Mouse (Mus musculus) heart, postnatal 14 days (tissue): ENCODE data around the gene Hmgn2. TPM values are rescaled to one million over a fixed set of nuclear protein-coding genes. Genes with fewer than 3 reads are reported as not detected.
"Not testable (repeated sequence)": the region's sequence is repeated elsewhere in the genome, so short reads cannot be mapped to it uniquely, and the experiment has no call there.

Experiments
- DNase-seq, 2 experiments: peaks; one replicate each; pipeline ENCODE4 v3.0.0; 2021 to 2022
- intact Hi-C: fragments of 180-260 bp; cut with DNase I; formaldehyde crosslinking; loops from one replicate; pipeline ENCODE4 v1.15.1; 2025
- long read RNA-seq, 2 experiments: library from polyadenylated mRNA; stranded (forward); transcript quantifications; one replicate each; pipeline ENCODE4 v2.0.0; 2021
- total RNA-seq, 2 experiments: library from RNA; stranded (reverse); gene quantifications; 2 replicates each; pipeline ENCODE4 v1.2.3; 2021

The Hmgn2 gene
- total RNA-seq: 100 to 1,000 TPM; 129 to 151 TPM
- long read RNA-seq, experiment 1, transcript Hmgn2-203 (6 exons, 1,265 nt): major isoform, 359 of 367 reads
- long read RNA-seq, experiment 1, partial matches to known transcripts: 0 of 367 reads
- long read RNA-seq, experiment 1, other reads (novel, unspliced or antisense): 2 of 367 reads
- long read RNA-seq, experiment 2, transcript Hmgn2-203 (6 exons, 1,265 nt): major isoform, 253 of 261 reads
- long read RNA-seq, experiment 2, partial matches to known transcripts: 1 of 261 reads
- long read RNA-seq, experiment 2, other reads (novel, unspliced or antisense): 1 of 261 reads

- intact Hi-C loops: no loop called here
- peak; percentile 36 to 47 for DNase-seq
Measured at GRCm38 (mm10) chr4:133968150-133968921, at the start of gene Hmgn2. Gene Hmgn2 (minus strand): TSS chr4:133968650.

DNA sequence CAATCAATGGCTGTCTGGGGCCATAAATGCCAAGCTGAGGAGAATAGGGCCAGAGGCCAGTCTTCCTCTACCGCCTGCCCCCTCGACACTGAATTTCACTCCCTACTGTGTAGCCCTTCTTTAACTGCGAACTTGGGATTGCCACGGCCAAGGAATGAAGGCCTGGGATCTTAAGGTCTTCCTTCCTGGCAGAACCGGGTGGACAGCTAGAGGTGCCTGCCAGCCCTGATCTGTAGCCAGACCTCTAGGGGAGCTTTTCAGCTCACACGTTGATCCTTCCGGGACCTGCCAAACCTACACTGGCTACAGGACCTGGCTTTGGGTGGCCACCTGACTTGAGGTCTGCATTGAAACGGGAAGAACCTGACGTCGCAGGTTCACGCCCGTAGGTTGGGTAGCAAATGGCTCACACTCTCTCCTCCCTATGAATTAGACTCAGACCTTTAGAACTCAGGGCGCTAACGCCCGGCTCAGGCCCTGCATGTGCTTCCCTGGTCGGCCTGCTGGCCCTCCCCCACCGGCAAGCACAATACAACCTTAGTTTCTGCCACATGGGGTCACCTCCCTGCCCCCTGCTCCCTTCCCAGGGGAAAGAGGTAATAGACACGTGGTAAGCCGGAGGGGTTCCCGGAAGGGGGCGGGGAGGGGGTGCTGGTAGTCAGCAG is 48.9 kb upstream of the Hmgn2 start:
- DNase-seq: no peak
- intact Hi-C loops: no loop called here

DNA sequence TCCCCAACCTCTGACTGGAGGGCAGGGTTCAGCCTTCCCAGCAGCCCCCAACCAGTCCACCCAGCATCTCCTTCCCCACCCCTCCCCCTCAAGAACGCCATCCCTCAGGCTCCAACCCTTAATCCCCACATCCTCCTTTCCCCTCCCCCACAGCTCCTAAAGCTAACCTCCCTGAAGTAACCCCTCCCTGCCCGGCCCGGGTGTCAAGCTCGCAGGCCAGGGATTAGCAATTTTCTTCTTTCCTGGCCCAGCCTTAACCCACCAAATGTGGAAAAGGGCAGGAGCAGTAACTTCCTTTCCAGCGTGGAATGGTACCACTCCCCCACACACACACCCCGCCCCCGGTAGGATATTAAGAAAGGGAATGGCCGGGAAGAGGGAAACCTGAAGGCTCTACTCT is 48.3 kb upstream of the Hmgn2 start:
- intact Hi-C loops: no loop called here
- DNase-seq: no peak

- intact Hi-C loops: no loop called here
- no peak for DNase-seq
Measured at GRCm38 (mm10) chr4:134016208-134016607, 47.8 kb upstream of the Hmgn2 start.

DNA sequence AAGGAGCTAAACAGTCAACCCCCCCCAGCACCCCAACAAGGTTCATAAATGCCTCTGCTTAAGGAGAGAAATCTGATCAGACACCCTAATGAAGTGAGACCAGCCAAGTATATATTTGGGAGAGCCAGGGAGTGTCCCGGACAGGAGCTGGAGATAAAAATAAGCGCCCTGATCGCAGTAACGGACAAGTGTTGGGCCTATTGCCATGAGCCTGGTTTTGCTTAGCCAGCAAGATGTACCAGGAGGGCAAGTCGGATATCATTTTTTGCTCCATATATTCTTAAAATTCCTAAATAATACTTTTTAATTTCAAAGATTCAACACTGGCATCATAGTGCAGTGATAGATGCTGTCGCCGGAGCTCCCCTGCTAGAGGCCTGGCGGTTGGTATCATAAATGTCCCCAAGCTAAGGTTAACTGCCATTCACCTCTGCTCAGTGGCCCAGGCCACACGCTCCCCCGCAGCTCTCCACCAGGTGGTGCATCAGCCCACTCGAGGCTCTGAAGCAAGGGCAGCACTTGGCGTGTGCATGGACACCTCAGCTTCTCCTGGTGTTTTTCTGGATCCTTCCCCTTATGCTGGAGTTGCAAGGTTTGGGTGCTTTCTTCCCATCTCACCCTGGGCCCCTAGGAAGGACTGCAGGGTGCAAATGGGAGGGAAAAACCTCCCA is 44.5 kb upstream of the Hmgn2 start:
- intact Hi-C loops: no loop called here
- peak in 1 of 2 experiments; percentile 14 for DNase-seq

DNA sequence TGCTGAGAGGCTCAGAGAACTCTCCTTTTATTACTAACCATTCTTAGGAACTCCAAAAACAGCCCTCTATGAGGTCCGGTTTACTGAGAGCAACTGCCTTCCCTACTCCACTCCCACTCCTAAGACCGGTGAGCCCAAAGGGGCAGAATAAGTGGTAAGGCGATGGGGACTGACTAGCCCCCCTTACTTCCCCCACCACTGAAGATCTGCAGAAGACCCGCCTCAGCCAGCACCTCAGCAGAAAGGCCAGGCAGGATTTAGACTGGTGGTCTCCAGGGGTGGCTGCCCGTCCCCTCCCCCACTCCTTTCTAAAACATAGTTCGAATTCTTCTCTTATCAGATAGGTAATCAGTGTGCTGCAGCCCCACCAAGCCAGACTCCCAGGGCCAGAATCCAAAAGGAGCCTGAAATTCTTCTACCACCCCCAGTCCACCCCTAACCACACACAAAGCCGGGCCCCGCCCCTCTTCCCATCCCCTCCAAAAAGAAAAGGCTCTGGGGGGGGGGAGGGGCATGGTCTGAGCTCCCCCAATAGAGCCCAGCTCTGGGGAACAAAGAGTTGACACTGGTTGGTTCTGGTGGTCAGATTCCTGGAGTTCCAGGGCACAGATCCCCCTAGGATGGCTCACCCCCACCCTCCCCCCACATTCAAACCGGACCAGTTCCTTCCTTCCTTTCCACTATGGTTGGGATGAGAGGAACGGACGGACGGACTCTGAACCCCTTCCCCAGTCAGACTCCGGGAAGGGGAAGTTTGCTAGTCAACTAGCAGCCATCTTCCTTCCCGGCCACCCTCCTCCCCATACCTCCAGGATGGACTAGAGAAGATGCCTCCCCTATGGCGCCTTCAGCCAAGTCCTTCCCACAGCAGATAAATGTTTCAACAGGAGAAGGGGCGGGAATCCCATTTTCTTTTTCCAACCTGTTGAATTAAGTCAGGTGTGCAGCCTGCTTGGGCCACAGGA is 43.3 kb upstream of the Hmgn2 start:
- DNase-seq: no peak
- intact Hi-C loops: no loop called here

DNA sequence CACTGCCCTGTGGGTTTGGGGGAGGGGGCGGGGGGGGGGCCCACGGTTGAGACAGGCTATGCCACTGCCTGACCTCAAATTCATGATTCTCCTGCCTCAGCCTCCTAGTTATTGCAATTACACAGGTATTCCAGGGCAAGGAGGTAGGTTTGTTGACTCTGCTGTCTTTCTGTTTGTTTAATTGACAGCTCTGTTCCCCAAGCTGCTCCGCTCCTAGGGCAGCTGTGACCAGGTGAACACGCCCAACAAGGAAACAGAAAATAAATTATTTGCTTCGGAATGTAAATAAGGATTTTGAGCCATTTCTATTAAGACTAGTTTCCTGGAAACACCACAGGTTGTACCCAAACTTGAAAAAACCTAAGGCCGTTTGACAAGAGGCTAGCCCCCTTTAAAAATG is 41.3 kb upstream of the Hmgn2 start:
- DNase-seq: no peak
- intact Hi-C loops: no loop called here

- no peak for DNase-seq
- intact Hi-C loops: no loop called here
Measured at GRCm38 (mm10) chr4:134006845-134007244, 38.4 kb upstream of the Hmgn2 start.

DNA sequence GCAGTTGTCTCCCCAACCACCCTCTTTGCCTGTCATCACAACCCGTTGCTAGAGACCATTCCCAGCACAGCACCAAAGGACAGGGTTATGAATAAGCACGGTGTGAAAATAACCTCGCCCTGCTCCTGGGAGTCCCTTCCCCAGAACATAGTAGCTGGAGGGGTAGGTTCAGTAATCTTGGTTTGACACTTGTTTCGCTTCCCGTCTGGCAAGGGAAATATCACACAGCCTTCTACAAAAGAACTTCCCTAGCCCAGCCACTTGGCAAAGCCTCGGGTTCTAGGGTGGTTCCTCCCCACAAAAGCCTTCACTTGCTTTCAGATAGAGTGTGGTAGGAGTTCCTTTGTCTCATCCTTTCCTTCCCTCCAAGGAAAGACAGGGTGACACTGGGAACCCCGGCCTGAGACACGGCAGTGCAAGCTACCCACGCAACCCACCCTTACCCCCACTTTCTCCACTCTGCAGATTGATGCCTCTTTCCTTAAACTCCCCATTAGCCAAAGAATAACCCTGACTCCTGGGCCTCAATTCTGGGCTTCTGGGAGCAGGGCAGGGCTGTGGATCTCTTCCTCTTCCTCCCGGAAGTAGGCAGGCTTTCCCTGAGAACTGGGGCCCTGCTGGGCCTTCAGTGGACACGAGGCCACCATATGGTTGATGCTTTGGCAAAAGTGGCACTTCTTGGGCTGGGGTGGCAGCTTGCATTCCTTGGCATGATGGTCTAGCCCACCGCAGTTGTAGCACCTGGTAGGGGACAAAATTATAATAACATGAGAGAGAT is 37.3 kb upstream of the Hmgn2 start:
- intact Hi-C loops: no loop called here
- no peak for DNase-seq

DNA sequence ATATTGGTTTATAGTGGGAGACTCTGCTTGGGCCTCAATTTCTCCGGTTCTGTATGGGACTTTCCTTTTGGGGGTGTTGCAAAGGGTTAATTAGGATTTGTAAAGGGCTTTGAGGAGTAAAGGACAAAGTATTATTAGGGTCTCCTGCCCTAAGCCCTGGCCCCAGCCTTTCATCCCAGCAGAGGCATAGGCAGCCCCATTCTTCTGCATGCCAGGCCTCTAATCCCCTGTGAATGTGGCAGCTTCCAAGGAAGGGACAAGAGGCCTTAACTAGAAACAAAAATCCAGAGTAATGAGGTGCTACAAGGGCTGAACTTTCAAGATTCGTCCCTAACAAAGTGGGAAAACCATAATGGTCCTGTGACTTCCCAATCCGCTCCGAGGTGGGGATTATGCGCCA is 34.5 kb upstream of the Hmgn2 start:
- no peak for DNase-seq
- intact Hi-C loops: no loop called here

- intact Hi-C loops: no loop called here
- DNase-seq: no peak
Measured at GRCm38 (mm10) chr4:134002246-134002645, 33.8 kb upstream of the Hmgn2 start.

GRCm38 (mm10) chr4:134001710-134002109 is 33.3 kb upstream of the Hmgn2 start:
- intact Hi-C loops: no loop called here

DNA sequence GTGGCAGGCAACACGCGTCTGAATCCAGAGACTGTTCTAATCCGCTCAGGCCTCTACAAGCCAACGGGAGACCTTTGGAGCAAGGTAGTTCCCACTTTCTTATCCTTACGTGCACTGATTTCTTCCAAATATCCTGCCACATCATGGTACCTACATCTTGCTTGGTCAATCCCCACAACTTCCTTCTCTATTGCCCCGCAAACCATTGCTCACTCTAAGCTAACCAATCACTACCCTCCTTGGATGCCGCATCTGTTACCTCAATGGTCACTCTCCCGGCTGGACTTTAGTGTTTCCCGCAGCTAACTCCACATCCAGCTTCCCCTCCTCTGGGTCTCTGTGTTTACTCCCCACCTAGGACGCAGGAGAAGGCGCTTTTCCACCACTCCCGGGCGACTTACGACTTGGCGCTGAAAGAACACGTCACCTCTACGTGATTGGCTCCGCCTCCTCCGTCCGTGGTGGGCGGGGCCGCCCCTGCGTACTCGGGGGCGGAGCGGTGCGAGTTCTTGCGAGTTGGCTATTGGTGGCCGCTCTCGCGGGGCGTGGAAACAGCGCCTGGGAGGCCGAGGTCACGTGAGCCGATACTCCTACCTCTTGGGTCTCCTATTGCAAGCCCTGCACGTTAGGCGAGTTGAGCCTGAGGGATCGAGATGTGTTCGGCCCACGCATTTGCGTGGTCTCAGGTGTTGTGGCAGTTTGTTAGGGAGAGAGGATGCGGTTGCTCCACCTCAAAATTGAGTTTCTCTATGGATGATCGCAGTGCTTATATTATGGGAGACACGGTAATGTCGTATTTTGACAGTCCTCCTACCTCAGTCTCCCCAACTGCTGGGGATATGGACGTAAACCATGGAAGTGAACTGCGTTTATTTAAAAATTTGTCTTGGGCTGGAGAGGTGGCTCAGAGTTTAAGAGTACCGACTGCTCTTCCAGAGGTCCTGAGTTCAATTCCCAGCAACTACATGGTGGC is 32.3 kb upstream of the Hmgn2 start, which contains the start of gene Dhdds:
Gene Dhdds, minus strand, starts transcription at position 453 of the 973 bp plus-strand sequence.
- intact Hi-C loops: no loop called here
- peak; percentile 94 to 96 for DNase-seq

More at GRCm38 (mm10) chr4:134001710-134002109, 33.3 kb upstream of the Hmgn2 start:
- DNase-seq: no peak

DNA sequence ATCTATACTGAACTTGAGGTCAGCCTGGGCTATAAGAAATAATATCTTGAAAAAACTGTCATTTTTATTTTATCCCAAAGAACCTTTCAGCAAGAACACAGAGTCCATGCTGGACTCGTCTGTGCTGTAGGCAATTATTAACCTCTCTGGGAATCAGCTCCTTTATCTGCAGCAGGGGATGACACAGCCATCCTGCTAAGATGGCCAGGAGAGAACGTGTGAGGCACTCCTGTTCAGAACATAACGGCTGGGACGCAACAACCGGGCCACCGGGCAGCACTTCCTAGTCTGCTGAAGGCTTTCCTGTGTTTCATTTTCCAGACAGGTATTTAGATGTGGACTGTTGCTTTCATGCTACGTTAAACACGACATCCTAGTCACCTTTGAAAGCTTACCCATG is 26.2 kb upstream of the Hmgn2 start:
- intact Hi-C loops: no loop called here
- DNase-seq: no peak

- DNase-seq: no peak
- intact Hi-C loops: no loop called here
Measured at GRCm38 (mm10) chr4:133991087-133991660, 22.7 kb upstream of the Hmgn2 start.

- intact Hi-C loops: no loop called here
- no peak for DNase-seq
Measured at GRCm38 (mm10) chr4:133990035-133990434, 21.6 kb upstream of the Hmgn2 start.

- DNase-seq, intact Hi-C loops: not testable (repeated sequence)
Measured at GRCm38 (mm10) chr4:133988289-133988688, 19.8 kb upstream of the Hmgn2 start.
